Mouse (Mus musculus) C2C12 (cell line): ENCODE measurements around the gene Rbfox3.

ENCODE experiments used
- CEBPB ChIP-seq: IDR thresholded peaks from one replicate; pipeline ENCODE4 v1.6.1; 2011; ENCODE audit warnings: low read depth, mild to moderate bottlenecking, control low read depth, moderate library complexity
- CTCF ChIP-seq: IDR thresholded peaks from one replicate; pipeline ENCODE4 v1.5.1; 2011; ENCODE audit not compliant: control insufficient read depth, insufficient read depth, insufficient read length
- MAX ChIP-seq: IDR thresholded peaks from one replicate; pipeline ENCODE4 v1.6.1; 2011; ENCODE audit warnings: mild to moderate bottlenecking, control low read depth
- MYOD1 ChIP-seq: IDR thresholded peaks from one replicate; pipeline ENCODE4 v1.6.1; 2011; ENCODE audit warnings: low read depth; ENCODE audit not compliant: control insufficient read depth, insufficient read length
- USF1 ChIP-seq: IDR thresholded peaks from one replicate; pipeline ENCODE4 v1.6.1; 2011; ENCODE audit warnings: low read depth, mild to moderate bottlenecking, control low read depth, moderate library complexity

DNA sequence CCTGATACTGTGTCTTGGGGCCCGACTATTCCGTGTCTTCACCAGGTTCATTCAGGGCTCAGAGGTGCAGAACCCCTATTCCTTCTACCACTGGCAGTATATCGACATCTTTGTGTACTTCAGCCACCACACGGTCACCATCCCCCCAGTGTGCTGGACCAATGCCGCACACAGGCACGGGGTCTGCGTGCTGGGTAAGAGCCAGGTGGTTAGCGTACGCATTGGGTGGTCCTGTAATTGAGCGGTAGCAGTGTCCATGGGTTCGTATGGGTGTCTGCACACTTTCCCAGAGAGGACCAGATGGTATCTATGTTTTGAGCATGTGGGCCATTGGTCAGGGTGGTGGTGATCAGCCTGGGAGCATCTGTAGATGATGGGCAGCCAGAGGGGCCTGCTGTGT lies 430.2 kb downstream of the Rbfox3 start:
- TF ChIP-seq CTCF (no peak), MAX (no peak), USF1 (no peak), MYOD1 (no peak), CEBPB (no peak)
